Mouse (Mus musculus): Measurements from ENCODE around the gene Man2a1. TPM values are rescaled to one million over a fixed set of nuclear protein-coding genes. Genes with fewer than 3 reads are reported as not detected.
A peak's percentile ranks its signal among the peaks of the same experiment; 100 is the strongest.

Man2a1 gene
- total and polyA plus RNA-seq, 2 experiments from 2014 or later = 3.2 to 19.0 TPM

DNA sequence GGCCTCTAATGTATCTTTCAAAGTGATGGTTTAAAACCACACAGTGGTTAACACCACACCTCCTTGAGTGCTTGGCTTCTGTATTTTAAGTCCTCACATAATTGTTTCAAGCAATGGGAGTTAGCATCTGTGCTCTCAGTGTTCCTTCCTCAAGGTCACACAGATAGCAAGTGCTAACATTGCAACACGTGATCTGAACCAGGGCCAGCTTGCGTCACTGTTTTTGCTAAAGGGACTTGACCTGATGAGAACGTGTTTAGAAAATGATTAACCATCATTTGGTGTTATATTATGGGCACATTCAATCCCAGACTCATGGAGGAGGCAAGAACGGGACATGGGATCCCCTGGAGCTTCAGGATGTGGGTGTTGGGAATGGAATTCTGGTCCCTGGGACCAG is 17.3 kb downstream of the Man2a1 start:
- Histone ChIP-seq H3K27ac (ENCODE audit: low read depth, low read length) (no peak overlapping the region), H3K36me3 (ENCODE audit: insufficient read depth, low read length) (no peaks in the 10 kb centered on the region; the same call in 1 of the 2 replicates), H3K4me3 (ENCODE audit: low read depth, low read length) (no peak overlapping the region), H3K9me3 (ENCODE audit: low read length) (no peaks in the 10 kb centered on the region), H3K9ac (replicated peaks; ENCODE audit: low read length, poor library complexity, severe bottlenecking) (no peak overlapping the region), H3K4me2 (ENCODE audit: low read depth, low read length, poor library complexity, severe bottlenecking) (no peak overlapping the region), H3K4me1 (ENCODE audit: insufficient read depth, low read length) (no peaks in the 10 kb centered on the region; the same call in 1 of the 2 replicates), H3K27me3 (ENCODE audit: insufficient read depth, low read length) (no peaks in the 10 kb centered on the region)
- 95% methylated on average over 4 of the region's 4 CpGs for WGBS
- TF ChIP-seq CTCF (IDR thresholded peaks at IDR 0.05) = no peak
- DNase-seq (ENCODE audit: low spot score) = no peak
- ATAC-seq (ENCODE audit: low FRiP score) = no peak

- ATAC-seq (ENCODE audit: low FRiP score) (no peak), DNase-seq (ENCODE audit: low spot score) (no peak)
- no peaks in the 10 kb centered on the region for H3K9me3 ChIP-seq (ENCODE audit: low read length)
- WGBS = 66% methylated on average over 4 of the region's 4 CpGs
- H3K36me3 ChIP-seq (ENCODE audit: insufficient read depth, low read length) = no peaks in the 10 kb centered on the region; the same call in 1 of the 2 replicates
- H3K4me3 ChIP-seq (ENCODE audit: low read depth, low read length) = no peak overlapping the region
- no peak overlapping the region for H3K27ac ChIP-seq (ENCODE audit: low read depth, low read length)
- H3K4me2 ChIP-seq (ENCODE audit: low read depth, low read length, poor library complexity, severe bottlenecking) = no peak overlapping the region
- no peaks in the 10 kb centered on the region for H3K27me3 ChIP-seq (ENCODE audit: insufficient read depth, low read length)
- no peak for TF ChIP-seq CTCF (IDR thresholded peaks at IDR 0.05)
- H3K4me1 ChIP-seq (ENCODE audit: insufficient read depth, low read length) = no peaks in the 10 kb centered on the region; the same call in 1 of the 2 replicates
- H3K9ac ChIP-seq (replicated peaks; ENCODE audit: low read length, poor library complexity, severe bottlenecking) = no peak overlapping the region
These were observed 18.5 kb downstream of the Man2a1 start for GRCm38 (mm10) chr17:64618996-64619395.

DNA sequence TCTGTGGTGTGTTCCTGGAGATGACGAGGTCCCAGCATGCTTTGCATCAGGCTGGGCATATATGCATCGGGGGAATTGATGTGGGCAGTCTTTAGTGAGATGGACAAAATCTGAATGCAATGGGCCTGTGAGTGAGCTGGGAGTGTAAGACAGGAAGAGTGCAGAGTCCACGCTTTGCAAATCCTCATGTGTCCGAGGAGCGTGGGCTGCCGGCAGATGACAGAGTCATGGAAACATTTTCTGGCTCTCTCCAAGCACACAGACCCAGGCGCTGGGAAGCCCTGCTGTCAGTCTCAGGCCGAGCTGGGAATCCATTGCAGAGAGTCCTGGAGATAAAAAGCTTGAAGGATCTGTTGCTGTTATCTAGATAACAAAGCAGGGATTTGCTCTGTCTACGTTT is 19.6 kb downstream of the Man2a1 start:
- Histone ChIP-seq H3K9me3 (ENCODE audit: low read length) (no peaks in the 10 kb centered on the region), H3K27me3 (ENCODE audit: insufficient read depth, low read length) (no peaks in the 10 kb centered on the region), H3K4me1 (ENCODE audit: insufficient read depth, low read length) (no peaks in the 10 kb centered on the region; the same call in 1 of the 2 replicates), H3K36me3 (ENCODE audit: insufficient read depth, low read length) (no peaks in the 10 kb centered on the region), H3K9ac (replicated peaks; ENCODE audit: low read length, poor library complexity, severe bottlenecking) (no peak overlapping the region), H3K27ac (ENCODE audit: low read depth, low read length) (no peak overlapping the region), H3K4me2 (ENCODE audit: low read depth, low read length, poor library complexity, severe bottlenecking) (no peak overlapping the region), H3K4me3 (ENCODE audit: low read depth, low read length) (no peak overlapping the region)
- no peak for TF ChIP-seq CTCF (IDR thresholded peaks at IDR 0.05)
- ATAC-seq (ENCODE audit: low FRiP score) (no peak), DNase-seq (ENCODE audit: low spot score) (no peak)
- 56% methylated on average over 9 of the region's 9 CpGs for WGBS

- Histone ChIP-seq H3K4me1 (ENCODE audit: insufficient read depth, low read length) (no peaks in the 10 kb centered on the region; the same call in 1 of the 2 replicates), H3K36me3 (ENCODE audit: insufficient read depth, low read length) (peaks cover 4% of the 10 kb centered on the region), H3K4me2 (ENCODE audit: low read depth, low read length, poor library complexity, severe bottlenecking) (no peak overlapping the region), H3K9ac (replicated peaks; ENCODE audit: low read length, poor library complexity, severe bottlenecking) (no peak overlapping the region), H3K27me3 (ENCODE audit: insufficient read depth, low read length) (no peaks in the 10 kb centered on the region), H3K4me3 (ENCODE audit: low read depth, low read length) (no peak overlapping the region), H3K27ac (ENCODE audit: low read depth, low read length) (no peak overlapping the region), H3K9me3 (ENCODE audit: low read length) (no peaks in the 10 kb centered on the region)
- DNase-seq (ENCODE audit: low spot score) = no peak
- ATAC-seq (ENCODE audit: low FRiP score) = no peak
- TF ChIP-seq CTCF (IDR thresholded peaks at IDR 0.05) = no peak
- WGBS = 79% methylated on average over 3 of the region's 3 CpGs
These were observed 20.1 kb downstream of the Man2a1 start for GRCm38 (mm10) chr17:64620627-64621026.

- peak; percentile 31 for DNase-seq (ENCODE audit: low spot score)
These were observed 20.7 kb downstream of the Man2a1 start for GRCm38 (mm10) chr17:64621226-64621625.

DNA sequence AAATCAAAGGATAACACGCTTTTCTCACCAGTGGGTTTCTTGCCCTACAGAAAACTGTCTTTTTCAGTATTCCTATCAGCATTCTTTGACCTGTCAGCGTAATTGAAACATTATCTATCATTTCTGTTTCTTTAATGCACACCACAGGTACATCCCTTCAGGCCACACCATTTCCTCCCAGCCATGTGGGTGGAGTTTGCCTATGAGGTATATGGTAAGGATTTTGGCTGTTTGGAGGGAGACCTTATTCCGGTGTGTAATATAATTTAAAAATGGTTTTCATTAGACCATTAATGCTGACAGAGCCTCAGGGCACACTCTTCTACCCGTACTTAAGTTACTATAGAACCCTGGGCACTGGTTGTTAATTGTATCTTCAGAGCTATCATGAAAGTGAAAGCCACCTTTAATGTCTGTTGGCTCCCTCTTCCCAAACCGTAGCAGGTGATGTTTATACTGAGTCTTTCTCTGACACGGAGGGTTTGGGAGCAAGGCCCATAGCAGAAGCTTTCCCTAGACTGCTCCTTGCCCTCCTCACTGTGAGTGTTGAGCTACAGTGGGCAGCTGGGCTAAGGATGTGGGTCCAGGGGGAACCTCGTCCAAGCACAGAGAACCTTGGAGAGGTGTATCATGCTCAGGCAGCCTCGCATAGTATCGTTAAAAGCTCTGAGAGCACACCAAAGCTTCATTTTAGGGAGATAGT is 21.3 kb downstream of the Man2a1 start:
- WGBS = 67% methylated on average over 9 of the region's 9 CpGs
- Histone ChIP-seq H3K27ac (ENCODE audit: low read depth, low read length) (no peak overlapping the region), H3K36me3 (ENCODE audit: insufficient read depth, low read length) (peaks cover 5% of the 10 kb centered on the region), H3K9ac (replicated peaks; ENCODE audit: low read length, poor library complexity, severe bottlenecking) (no peak overlapping the region), H3K9me3 (ENCODE audit: low read length) (no peaks in the 10 kb centered on the region), H3K4me2 (ENCODE audit: low read depth, low read length, poor library complexity, severe bottlenecking) (no peak overlapping the region), H3K4me1 (ENCODE audit: insufficient read depth, low read length) (no peaks in the 10 kb centered on the region; the same call in 1 of the 2 replicates), H3K4me3 (ENCODE audit: low read depth, low read length) (no peak overlapping the region), H3K27me3 (ENCODE audit: insufficient read depth, low read length) (no peaks in the 10 kb centered on the region)
- TF ChIP-seq CTCF (IDR thresholded peaks at IDR 0.05) = no peak
- DNase-seq (ENCODE audit: low spot score) = no peak
- ATAC-seq (ENCODE audit: low FRiP score) = no peak

More at GRCm38 (mm10) chr17:64621226-64621625, 20.7 kb downstream of the Man2a1 start:
- ATAC-seq (ENCODE audit: low FRiP score) = no peak
- no peak overlapping the region for H3K4me3 ChIP-seq (ENCODE audit: low read depth, low read length)
- no peaks in the 10 kb centered on the region for H3K9me3 ChIP-seq (ENCODE audit: low read length)
- TF ChIP-seq CTCF (IDR thresholded peaks at IDR 0.05) = no peak
- H3K27ac ChIP-seq (ENCODE audit: low read depth, low read length) = no peak overlapping the region
- H3K4me1 ChIP-seq (ENCODE audit: insufficient read depth, low read length) = no peaks in the 10 kb centered on the region; the same call in 1 of the 2 replicates
- 41% methylated on average over 8 of the region's 8 CpGs for WGBS
- H3K4me2 ChIP-seq (ENCODE audit: low read depth, low read length, poor library complexity, severe bottlenecking) = no peak overlapping the region
- no peaks in the 10 kb centered on the region for H3K27me3 ChIP-seq (ENCODE audit: insufficient read depth, low read length)
- no peak overlapping the region for H3K9ac ChIP-seq (replicated peaks; ENCODE audit: low read length, poor library complexity, severe bottlenecking)
- H3K36me3 ChIP-seq (ENCODE audit: insufficient read depth, low read length) = peaks cover 5% of the 10 kb centered on the region

Measured in midbrain, postnatal 0 days (tissue).